Mouse (Mus musculus) right cerebral cortex, postnatal 25 days (tissue): Measurements from ENCODE around the gene Tnfrsf4.

ENCODE experiments used
- DNase-seq: peaks from one replicate; pipeline ENCODE4 v3.0.0; 2022

Gene Tnfrsf4

GRCm38 (mm10) chr4:156013637-156014036 lies at the start of gene Tnfrsf4:
TSS of gene Tnfrsf4 (plus strand) at chr4:156013843.
- DNase-seq = peak; percentile 54

- DNase-seq = no peak
Observed at GRCm38 (mm10) chr4:155964396-155964795, 49.2 kb upstream of the Tnfrsf4 start.

GRCm38 (mm10) chr4:155969043-155969653 lies 44.5 kb upstream of the Tnfrsf4 start:
- DNase-seq = no peak

- DNase-seq = no peak
Observed at GRCm38 (mm10) chr4:155970286-155970685, 43.4 kb upstream of the Tnfrsf4 start.

GRCm38 (mm10) chr4:155972651-155973050 lies 41.0 kb upstream of the Tnfrsf4 start:
- DNase-seq = no peak

- no peak for DNase-seq
Observed at GRCm38 (mm10) chr4:155973239-155973638, 40.4 kb upstream of the Tnfrsf4 start.

- DNase-seq = no peak
Observed at GRCm38 (mm10) chr4:155981436-155982082, 32.1 kb upstream of the Tnfrsf4 start.

- no peak for DNase-seq
Observed at GRCm38 (mm10) chr4:155983788-155984187, 29.9 kb upstream of the Tnfrsf4 start.

- no peak for DNase-seq
Observed at GRCm38 (mm10) chr4:155991211-155991907, 22.3 kb upstream of the Tnfrsf4 start.

- no peak for DNase-seq
Observed at GRCm38 (mm10) chr4:155991908-155992230, 21.8 kb upstream of the Tnfrsf4 start.

- peak; percentile 93 for DNase-seq
Observed at GRCm38 (mm10) chr4:155992241-155992905, 21.3 kb upstream of the Tnfrsf4 start, which contains the start of the genes B3galt6 and Sdf4. TSS of gene B3galt6 (minus strand) at chr4:155992649. TSS of gene Sdf4 (plus strand) at chr4:155992872.

GRCm38 (mm10) chr4:155992906-155993547 lies 20.6 kb upstream of the Tnfrsf4 start:
- peak; percentile 94 for DNase-seq

GRCm38 (mm10) chr4:155993606-155994005 lies 20.0 kb upstream of the Tnfrsf4 start:
- no peak for DNase-seq

- no peak for DNase-seq
Observed at GRCm38 (mm10) chr4:156004109-156004508, 9.5 kb upstream of the Tnfrsf4 start.

GRCm38 (mm10) chr4:156008369-156008768 lies 5.3 kb upstream of the Tnfrsf4 start:
- DNase-seq = no peak

- no peak for DNase-seq
Observed at GRCm38 (mm10) chr4:156014436-156014835, 793 bp downstream of the Tnfrsf4 start.

- no peak for DNase-seq
Observed at GRCm38 (mm10) chr4:156019771-156020170, 6.1 kb downstream of the Tnfrsf4 start.

- DNase-seq = no peak
Observed at GRCm38 (mm10) chr4:156021381-156021780, 7.7 kb downstream of the Tnfrsf4 start.

GRCm38 (mm10) chr4:156021942-156022419 lies 8.3 kb downstream of the Tnfrsf4 start:
- DNase-seq = no peak

- DNase-seq = no peak
Observed at GRCm38 (mm10) chr4:156023520-156023919, 9.9 kb downstream of the Tnfrsf4 start.

- DNase-seq = no peak
Observed at GRCm38 (mm10) chr4:156024184-156024583, 10.5 kb downstream of the Tnfrsf4 start.

- peak; percentile 72 for DNase-seq
Observed at GRCm38 (mm10) chr4:156026013-156026412, 12.4 kb downstream of the Tnfrsf4 start, which contains the start of gene Tnfrsf18. TSS of gene Tnfrsf18 (plus strand) at chr4:156026164.

- no peak for DNase-seq
Observed at GRCm38 (mm10) chr4:156028580-156028979, 14.9 kb downstream of the Tnfrsf4 start.
